Mouse (Mus musculus) neutrophil, adult 65 days (primary cell): ENCODE results near the gene Ndufa4. TPM values are rescaled to one million over a fixed set of nuclear protein-coding genes. Genes with fewer than 3 reads are reported as not detected.

Experiments
- total RNA-seq: library from RNA; stranded (reverse); gene quantifications from 2 replicates; pipeline ENCODE4 v1.2.4, GENCODE M21; 2023

Ndufa4 gene
- total RNA-seq = 108 and 133 TPM in 2 replicates

DNA sequence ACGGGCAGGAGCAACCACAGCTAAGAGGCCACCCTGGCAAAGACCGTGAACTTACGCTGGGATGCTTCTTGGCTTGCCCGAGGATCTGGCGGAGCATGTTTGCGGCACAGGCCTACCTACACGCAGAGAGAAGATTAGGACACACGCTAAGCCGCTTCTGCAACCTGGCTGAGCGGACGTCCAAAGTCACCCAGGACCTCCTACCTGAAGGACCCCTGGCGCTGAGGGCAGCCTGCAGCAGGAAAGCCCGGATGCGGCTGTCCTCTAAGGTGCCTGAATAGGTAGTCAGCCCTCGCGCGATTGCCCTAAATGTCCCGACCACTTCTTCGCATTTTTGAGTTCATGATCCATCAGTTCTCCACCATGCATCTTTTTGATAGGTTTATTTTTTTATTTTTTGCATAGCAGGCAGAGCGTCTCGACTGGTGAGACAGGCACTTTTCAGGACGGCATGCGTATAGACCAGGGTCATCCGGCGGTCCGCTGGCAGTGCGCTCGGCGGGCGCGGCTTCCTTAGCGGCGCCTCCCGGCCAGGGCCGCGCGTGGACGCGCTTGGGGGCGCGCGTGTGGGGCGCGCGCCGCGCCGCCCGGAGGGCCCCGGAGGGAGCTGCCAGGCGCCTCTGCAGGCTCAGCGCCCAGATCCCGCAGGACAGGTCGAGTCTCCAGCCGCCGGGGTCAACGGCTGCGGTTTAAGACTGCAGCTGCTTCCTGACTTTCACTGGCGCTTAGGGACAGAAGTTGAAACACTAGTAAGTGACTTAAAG lies at the start of gene Ndufa4, which contains the start of gene Phf14:
Gene Ndufa4 (minus strand): TSS at position 229 of the 764 bp plus-strand sequence.
Gene Phf14 (plus strand): TSS at position 541 of the 764 bp plus-strand sequence.

Other genes starting within 250 kb of the Ndufa4 start
- 44.2 and 51.3 TPM in 2 replicates for gene Phf14, start 312 bp upstream of the Ndufa4 start, total RNA-seq